In the genomic region with DNA sequence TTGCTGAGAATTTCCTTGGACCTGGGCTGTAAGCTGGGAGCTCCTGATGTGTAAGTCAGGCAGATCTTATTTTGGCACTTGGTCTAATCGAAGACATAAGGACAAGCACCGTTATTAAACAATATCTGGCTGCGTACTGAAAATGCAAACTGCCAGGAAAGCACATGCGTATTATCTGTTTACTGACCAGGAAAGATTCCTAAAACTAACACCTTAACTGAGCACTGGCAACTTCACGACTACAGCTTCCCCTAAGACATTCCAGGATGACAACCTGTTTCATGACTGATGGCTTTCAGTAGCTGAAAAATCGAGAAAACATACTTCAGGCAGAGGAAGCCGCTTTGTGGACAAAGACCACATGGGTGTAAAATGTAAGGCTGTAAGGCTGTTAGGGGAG, we compare ENCODE assay signal across 7 mouse cellular contexts. TPM values are rescaled to one million over a fixed set of nuclear protein-coding genes. Genes with fewer than 3 reads are reported as not detected.
A peak's percentile ranks its signal among the peaks of the same experiment; 100 is the strongest.
DNase-seq lines count a peak whose midpoint lies in the region; ATAC-seq and TF ChIP-seq lines count a peak whose summit lies in the region.

No protein-coding gene starts in this region.

- ATAC-seq in embryonic facial prominence, embryonic 14.5 days (ENCODE audit: low read depth) = no peak
- no peak for ATAC-seq in intestine, embryonic 16.5 days
- no peak for ATAC-seq in neural tube, embryonic 15.5 days (ENCODE audit: low FRiP score)

- 20% methylated on average over 7 of the region's 7 CpGs for WGBS in lung, adult 2 months
- WGBS in embryonic facial prominence, embryonic 14.5 days = 33% methylated on average over 7 of the region's 7 CpGs
- WGBS in intestine, embryonic 16.5 days = 30% methylated on average over 7 of the region's 7 CpGs
- 39% methylated on average over 7 of the region's 7 CpGs for WGBS in neural tube, embryonic 15.5 days

- H3K9me3 ChIP-seq in embryonic facial prominence, embryonic 14.5 days (ENCODE audit: control insufficient read depth, low read length) = no peaks in the 10 kb centered on the region
- no peaks in the 10 kb centered on the region for H3K9me3 ChIP-seq in intestine, embryonic 16.5 days (ENCODE audit: control insufficient read depth, low read length)
- no peaks in the 10 kb centered on the region for H3K9me3 ChIP-seq in neural tube, embryonic 15.5 days (replicated peaks)

- peak overlapping the region; percentile 74 for H3K4me3 ChIP-seq in lung, adult 2 months (replicated peaks; ENCODE audit: extremely low read depth, low read depth, low read length)
- H3K4me3 ChIP-seq in embryonic facial prominence, embryonic 14.5 days (ENCODE audit: low read depth, low read length) = peak overlapping the region; percentile 91
- H3K4me3 ChIP-seq in intestine, embryonic 16.5 days (ENCODE audit: low read length) = peak overlapping the region; percentile 94
- peak overlapping the region; percentile 74 for H3K4me3 ChIP-seq in neural tube, embryonic 15.5 days (replicated peaks)

- H3K4me1 ChIP-seq in lung, adult 2 months (ENCODE audit: control insufficient read depth, insufficient read depth, low read length) = peaks cover 11% of the 10 kb centered on the region
- peaks cover 21% of the 10 kb centered on the region for H3K4me1 ChIP-seq in embryonic facial prominence, embryonic 14.5 days (ENCODE audit: control insufficient read depth, insufficient read depth, low read length)
- peaks cover 5% of the 10 kb centered on the region; the same call in 1 of the 2 replicates for H3K4me1 ChIP-seq in intestine, embryonic 16.5 days (ENCODE audit: control insufficient read depth, insufficient read depth, low read length)
- peaks cover 22% of the 10 kb centered on the region for H3K4me1 ChIP-seq in neural tube, embryonic 15.5 days

- peak overlapping the region; percentile 98 for H3K9ac ChIP-seq in embryonic facial prominence, embryonic 14.5 days (ENCODE audit: low read depth, low read length)
- H3K9ac ChIP-seq in intestine, embryonic 16.5 days (ENCODE audit: low read depth, low read length) = peak overlapping the region; percentile 95
- H3K9ac ChIP-seq in neural tube, embryonic 15.5 days (replicated peaks) = peak overlapping the region; percentile 74

- DNase-seq in lung, adult 2 months = no peak
- no peak for DNase-seq in lung, postnatal 10 days
- DNase-seq in embryonic facial prominence, embryonic 14.5 days (ENCODE audit: low spot score) = no peak
- no peak for DNase-seq in cerebellum, adult 18-20 months
- DNase-seq in embryo, embryonic 11 days = no peak

- H3K36me3 ChIP-seq in embryonic facial prominence, embryonic 14.5 days (ENCODE audit: control insufficient read depth, insufficient read depth, low read length) = no peaks in the 10 kb centered on the region
- H3K36me3 ChIP-seq in intestine, embryonic 16.5 days (ENCODE audit: control insufficient read depth, insufficient read depth, low read length) = no peaks in the 10 kb centered on the region
- no peaks in the 10 kb centered on the region for H3K36me3 ChIP-seq in neural tube, embryonic 15.5 days

- TF ChIP-seq POLR2A in lung, adult 2 months (IDR thresholded peaks at IDR 0.05; ENCODE audit: borderline replicate concordance, extremely low read depth, low read depth, low read length) = no peak

- TF ChIP-seq CTCF in lung, adult 2 months (IDR thresholded peaks at IDR 0.05; ENCODE audit: insufficient read depth, low read length) = no peak

- peak overlapping the region; percentile 92 for H3K27ac ChIP-seq in embryonic facial prominence, embryonic 14.5 days (replicated peaks; ENCODE audit: low read depth, low read length)
- H3K27ac ChIP-seq in intestine, embryonic 16.5 days (ENCODE audit: low read length) = peak overlapping the region; percentile 89
- peak overlapping the region; percentile 93 for H3K27ac ChIP-seq in neural tube, embryonic 15.5 days (replicated peaks)

- no peaks in the 10 kb centered on the region for H3K27me3 ChIP-seq in embryonic facial prominence, embryonic 14.5 days (replicated peaks; ENCODE audit: control insufficient read depth, insufficient read depth, low read length)
- H3K27me3 ChIP-seq in intestine, embryonic 16.5 days (replicated peaks; ENCODE audit: control insufficient read depth, insufficient read depth, low read length) = no peaks in the 10 kb centered on the region
- H3K27me3 ChIP-seq in neural tube, embryonic 15.5 days (replicated peaks) = no peaks in the 10 kb centered on the region

- peak overlapping the region; percentile 64 for H3K4me2 ChIP-seq in embryonic facial prominence, embryonic 14.5 days (ENCODE audit: low read depth, low read length)
- H3K4me2 ChIP-seq in intestine, embryonic 16.5 days (ENCODE audit: low read depth, low read length) = peak overlapping the region; percentile 65
- peak overlapping the region; percentile 79 for H3K4me2 ChIP-seq in neural tube, embryonic 15.5 days

RNA-seq across cellular contexts. Expression of a gene that starts 0.7 kb away (rescaled TPM):
- polyA plus RNA-seq in lung, adult 2 months (2012; rRNA removed) = 44.0 and 76.1 TPM in 2 replicates
- 575 and 595 TPM in 2 replicates for polyA plus RNA-seq in embryonic facial prominence, embryonic 14.5 days (2014; fragmentation: Nextera tagmentation; extraction: Ambion mirVana)
- polyA plus RNA-seq in intestine, embryonic 16.5 days (2015; fragmentation: Nextera tagmentation; extraction: Ambion mirVana) = 276 and 282 TPM in 2 replicates
- 158 and 182 TPM in 2 replicates for polyA plus RNA-seq in neural tube, embryonic 15.5 days (2015; fragmentation: Nextera tagmentation; extraction: Ambion mirVana)

RNA-seq across cellular contexts. Expression of a gene that starts 28.2 kb away (rescaled TPM):
- polyA plus RNA-seq in lung, adult 2 months (2012; rRNA removed) = 0.08 TPM in 1 of 2 replicates, not detected in the other
- 0.17 and 0.42 TPM in 2 replicates for polyA plus RNA-seq in embryonic facial prominence, embryonic 14.5 days (2014; fragmentation: Nextera tagmentation; extraction: Ambion mirVana)
- polyA plus RNA-seq in intestine, embryonic 16.5 days (2015; fragmentation: Nextera tagmentation; extraction: Ambion mirVana) = not detected in 2 replicates
- 0.20 TPM in 1 of 2 replicates, not detected in the other for polyA plus RNA-seq in neural tube, embryonic 15.5 days (2015; fragmentation: Nextera tagmentation; extraction: Ambion mirVana)

RNA-seq across cellular contexts. Expression of a gene that starts 41.1 kb away (rescaled TPM):
- 0.11 and 0.21 TPM in 2 replicates for polyA plus RNA-seq in lung, adult 2 months (2012; rRNA removed)
- 0.96 and 1.3 TPM in 2 replicates for polyA plus RNA-seq in embryonic facial prominence, embryonic 14.5 days (2014; fragmentation: Nextera tagmentation; extraction: Ambion mirVana)
- 0.27 and 0.40 TPM in 2 replicates for polyA plus RNA-seq in intestine, embryonic 16.5 days (2015; fragmentation: Nextera tagmentation; extraction: Ambion mirVana)
- polyA plus RNA-seq in neural tube, embryonic 15.5 days (2015; fragmentation: Nextera tagmentation; extraction: Ambion mirVana) = 0.22 and 0.61 TPM in 2 replicates

RNA-seq across cellular contexts. Expression of a gene that starts 48.9 kb away (rescaled TPM):
- 2.5 and 3.2 TPM in 2 replicates for polyA plus RNA-seq in lung, adult 2 months (2012; rRNA removed)
- 19.5 and 21.3 TPM in 2 replicates for polyA plus RNA-seq in embryonic facial prominence, embryonic 14.5 days (2014; fragmentation: Nextera tagmentation; extraction: Ambion mirVana)
- polyA plus RNA-seq in intestine, embryonic 16.5 days (2015; fragmentation: Nextera tagmentation; extraction: Ambion mirVana) = 5.5 and 6.5 TPM in 2 replicates
- 49.2 and 53.6 TPM in 2 replicates for polyA plus RNA-seq in neural tube, embryonic 15.5 days (2015; fragmentation: Nextera tagmentation; extraction: Ambion mirVana)
